Mouse (Mus musculus): Measurements from ENCODE around the gene Tcf12. TPM values are rescaled to one million over a fixed set of nuclear protein-coding genes. Genes with fewer than 3 reads are reported as not detected.

Gene Tcf12
- total RNA-seq, 2 experiments from 2014 or later, result 29.6 to 32.0 TPM

GRCm38 (mm10) chr9:71837366-71837765 lies 274.3 kb downstream of the Tcf12 start:
- no peak for DNase-seq

- no peak for DNase-seq
Observed at GRCm38 (mm10) chr9:71836366-71836765, 275.3 kb downstream of the Tcf12 start.

- DNase-seq, result no peak
Observed at GRCm38 (mm10) chr9:71835203-71835815, 276.4 kb downstream of the Tcf12 start.

- no peak for DNase-seq
Observed at GRCm38 (mm10) chr9:71834707-71835106, 277.0 kb downstream of the Tcf12 start.

DNA sequence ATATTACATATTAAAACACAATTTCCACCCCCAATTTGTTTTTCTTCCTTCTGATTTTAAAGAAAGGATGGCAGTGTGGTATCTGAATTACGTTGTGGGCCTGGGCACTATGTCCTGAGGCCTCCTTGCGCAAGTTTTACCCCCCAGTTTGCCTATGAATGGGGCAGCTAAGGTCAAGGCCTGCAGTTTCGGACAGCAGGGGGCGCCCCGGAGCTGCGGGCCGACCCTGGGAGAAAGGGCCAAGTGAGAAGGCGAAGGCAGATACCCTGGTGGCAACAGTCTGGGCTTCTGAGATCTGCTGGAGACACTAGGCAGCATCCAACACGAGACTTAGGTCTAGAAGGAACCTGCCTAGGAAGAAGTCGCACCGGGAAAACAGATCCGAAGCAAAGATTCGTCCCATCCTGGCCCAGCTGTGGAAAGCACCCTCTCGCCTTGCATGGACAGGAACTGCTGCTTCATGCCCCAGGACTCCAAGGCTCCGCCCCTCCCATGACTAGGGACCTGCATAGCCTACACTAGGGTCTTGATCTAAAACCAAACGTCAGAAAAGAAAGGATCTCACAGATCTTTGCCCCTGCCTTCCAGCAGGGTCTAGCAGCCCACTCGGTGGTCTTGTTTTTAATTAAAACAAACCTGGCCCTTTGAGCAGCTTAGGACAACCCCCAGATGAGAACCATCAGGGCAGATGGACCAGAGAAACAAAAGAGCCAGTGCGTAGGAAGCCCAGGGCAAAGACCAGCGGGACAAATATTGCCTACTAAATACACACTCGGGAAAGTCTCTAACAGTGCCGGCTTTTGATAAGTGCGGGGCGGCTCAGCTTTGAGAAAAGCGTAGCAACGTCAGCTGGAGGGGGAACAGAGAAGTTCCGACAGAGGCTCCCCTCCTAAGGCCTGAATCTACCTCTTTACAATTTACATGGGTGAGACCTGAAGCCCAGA lies 279.6 kb downstream of the Tcf12 start:
- DNase-seq, result peak; percentile 67 to 90

DNA sequence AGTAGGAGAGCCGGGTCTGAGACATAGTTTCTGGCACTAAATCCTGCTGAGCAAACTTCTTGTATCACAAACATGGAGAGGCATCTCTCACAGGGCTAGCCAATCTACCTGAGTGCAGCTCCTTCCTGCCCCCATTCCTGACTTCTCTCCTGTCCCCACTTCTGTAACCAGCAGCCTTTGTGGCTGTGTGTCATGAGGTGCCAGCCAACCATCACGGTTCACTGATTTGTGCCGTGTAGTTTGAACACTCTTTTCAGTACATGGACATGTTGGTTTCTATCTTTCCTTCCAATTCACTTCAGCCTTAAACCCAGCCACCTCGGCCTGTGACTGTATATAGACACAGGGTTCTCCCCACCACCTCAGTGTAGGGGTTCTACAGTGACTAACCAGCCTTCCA lies 280.7 kb downstream of the Tcf12 start:
- DNase-seq, result no peak

DNA sequence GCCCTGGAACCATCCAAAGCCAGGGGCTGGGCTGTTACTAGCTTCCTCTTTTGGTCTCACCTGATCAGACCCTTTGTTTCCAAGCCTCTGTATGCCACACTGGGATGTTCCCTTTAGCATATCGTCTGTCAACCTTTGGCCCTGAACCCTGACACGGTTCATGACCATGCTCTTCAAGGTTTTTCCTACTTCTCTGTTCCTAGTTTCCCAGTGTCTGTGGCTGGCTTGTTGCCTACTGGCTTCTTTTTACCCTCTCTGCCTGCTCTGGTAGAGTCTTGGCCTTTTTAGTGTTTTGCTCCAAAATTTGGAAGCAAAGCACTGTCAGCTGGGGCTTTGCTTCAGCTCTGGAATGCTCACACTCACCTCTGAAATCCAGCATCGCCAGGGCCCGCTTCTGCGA lies 281.3 kb downstream of the Tcf12 start:
- DNase-seq, result no peak

DNA sequence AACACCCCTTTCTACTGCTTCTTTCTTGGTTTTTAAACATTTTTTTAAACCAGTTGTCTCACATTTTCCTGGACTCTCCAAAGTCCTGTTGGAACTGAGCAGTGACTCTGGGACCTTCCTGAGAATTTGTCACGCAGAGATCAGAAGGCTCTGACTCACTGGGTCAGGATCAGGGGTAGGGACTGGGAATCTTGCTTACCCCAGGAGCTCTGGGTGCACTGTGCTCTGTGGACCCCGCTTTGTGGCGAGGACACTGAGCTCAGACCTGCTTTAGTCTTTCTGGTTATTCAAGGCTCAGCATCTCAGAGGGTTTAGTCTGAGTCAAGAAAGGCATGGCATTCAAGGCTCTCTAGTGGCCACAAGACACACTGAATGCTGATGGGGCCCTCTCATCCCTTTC lies 281.9 kb downstream of the Tcf12 start:
- no peak for DNase-seq

GRCm38 (mm10) chr9:71829137-71829536 lies 282.5 kb downstream of the Tcf12 start:
- DNase-seq, result no peak

GRCm38 (mm10) chr9:71827371-71827770 lies 284.3 kb downstream of the Tcf12 start:
- no peak for DNase-seq

- DNase-seq, result peak; percentile 80 to 88
Observed at GRCm38 (mm10) chr9:71826040-71826525, 285.6 kb downstream of the Tcf12 start.

DNA sequence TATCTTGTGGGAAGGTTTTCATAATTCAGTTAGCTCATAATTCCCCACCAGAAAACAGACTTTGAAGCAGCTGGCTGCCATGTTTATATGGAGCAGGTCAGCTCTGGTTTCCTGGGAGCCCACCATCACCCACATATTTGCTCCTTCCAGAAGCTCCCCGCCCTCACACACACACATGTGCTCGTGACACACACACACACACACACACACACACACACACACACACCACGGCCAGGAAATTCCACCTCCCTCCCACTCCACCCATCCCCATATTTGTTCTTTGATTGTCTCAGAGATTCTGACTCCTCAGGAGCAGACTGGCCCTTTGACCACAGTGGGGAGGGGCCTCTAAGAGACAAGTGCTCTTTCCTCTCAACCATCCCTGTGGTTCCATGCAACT lies 289.7 kb downstream of the Tcf12 start:
- DNase-seq, result no peak

DNA sequence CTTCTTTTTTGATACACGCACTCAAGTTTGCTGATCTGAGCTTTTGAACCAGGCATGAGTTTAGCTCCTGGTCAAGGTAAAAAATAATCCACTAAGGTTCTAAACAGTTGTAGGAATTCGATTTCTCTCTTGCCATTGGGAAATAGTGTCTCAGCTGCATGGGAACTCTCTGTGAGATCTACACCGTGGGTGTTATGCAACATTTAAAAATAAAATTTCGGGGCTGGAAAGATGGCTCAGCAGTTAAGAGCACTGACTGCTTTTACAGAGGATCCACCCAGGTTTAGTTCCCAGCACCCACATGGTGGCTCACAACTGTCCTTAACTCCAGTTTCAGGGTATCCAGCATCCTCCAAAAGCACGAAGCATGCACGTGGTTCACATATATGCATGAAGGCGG lies 293.2 kb downstream of the Tcf12 start:
- no peak for DNase-seq

GRCm38 (mm10) chr9:71816121-71816520 lies 295.6 kb downstream of the Tcf12 start:
- no peak for DNase-seq

DNA sequence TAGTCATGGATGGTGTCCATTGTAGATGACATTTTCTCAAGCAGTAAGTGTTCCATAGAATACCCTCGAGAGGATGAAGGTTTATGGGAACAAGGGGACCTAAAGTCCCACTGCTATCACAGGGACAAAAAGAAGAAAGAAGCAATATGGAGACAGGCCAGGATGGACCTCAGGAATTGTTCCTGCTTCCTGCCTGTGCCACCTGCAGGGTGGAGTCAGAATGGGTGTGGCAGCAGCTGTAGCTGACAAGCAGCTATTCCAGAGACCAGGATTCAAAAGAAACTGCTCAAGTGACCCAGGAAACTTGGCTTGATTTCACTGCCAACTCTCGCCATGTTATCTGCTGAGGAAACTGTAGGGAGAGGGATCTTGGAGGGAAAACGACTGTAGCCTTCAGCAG lies 298.1 kb downstream of the Tcf12 start:
- DNase-seq, result no peak

GRCm38 (mm10) chr9:71812914-71813313 lies 298.8 kb downstream of the Tcf12 start:
- no peak for DNase-seq

- DNase-seq, result no peak
Observed at GRCm38 (mm10) chr9:71812402-71812801, 299.3 kb downstream of the Tcf12 start.

GRCm38 (mm10) chr9:71811404-71811803 lies 300.3 kb downstream of the Tcf12 start:
- DNase-seq, result no peak

- no peak for DNase-seq
Observed at GRCm38 (mm10) chr9:71810723-71811122, 300.9 kb downstream of the Tcf12 start.

- DNase-seq, result no peak
Observed at GRCm38 (mm10) chr9:71808640-71809254, 302.9 kb downstream of the Tcf12 start.

- DNase-seq, result no peak
Observed at GRCm38 (mm10) chr9:71807801-71808200, 303.9 kb downstream of the Tcf12 start.

DNA sequence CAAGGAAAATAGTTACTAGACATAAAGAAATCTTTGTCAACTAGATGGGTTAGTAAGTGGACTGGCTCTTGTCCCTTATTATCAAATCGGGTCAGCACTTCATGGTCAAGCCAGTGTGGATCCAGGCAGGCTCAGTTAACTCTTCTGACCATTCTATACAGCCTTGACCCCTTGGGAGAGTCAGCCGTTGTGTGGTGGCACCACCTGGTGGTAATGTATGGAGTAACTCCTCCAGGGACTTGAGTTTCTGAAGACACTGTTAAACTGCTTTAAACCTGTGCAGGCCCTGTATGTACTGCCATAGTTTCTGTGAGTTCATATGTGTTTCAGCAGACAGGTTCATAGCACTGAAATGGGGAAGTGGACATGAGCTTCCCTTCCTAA lies 305.3 kb downstream of the Tcf12 start:
- DNase-seq, result peak; percentile 67 to 91

Data from heart, adult 18-20 months (tissue).